Mouse (Mus musculus): ENCODE results near the gene Lsm2. TPM values are rescaled to one million over a fixed set of nuclear protein-coding genes. Genes with fewer than 3 reads are reported as not detected.
"Not testable (repeated sequence)": the region's sequence is repeated elsewhere in the genome, so short reads cannot be mapped to it uniquely, and the experiment has no call there.

Gene Lsm2
- polyA plus RNA-seq, 1 experiment from 2014 or later, result 216 TPM

DNA sequence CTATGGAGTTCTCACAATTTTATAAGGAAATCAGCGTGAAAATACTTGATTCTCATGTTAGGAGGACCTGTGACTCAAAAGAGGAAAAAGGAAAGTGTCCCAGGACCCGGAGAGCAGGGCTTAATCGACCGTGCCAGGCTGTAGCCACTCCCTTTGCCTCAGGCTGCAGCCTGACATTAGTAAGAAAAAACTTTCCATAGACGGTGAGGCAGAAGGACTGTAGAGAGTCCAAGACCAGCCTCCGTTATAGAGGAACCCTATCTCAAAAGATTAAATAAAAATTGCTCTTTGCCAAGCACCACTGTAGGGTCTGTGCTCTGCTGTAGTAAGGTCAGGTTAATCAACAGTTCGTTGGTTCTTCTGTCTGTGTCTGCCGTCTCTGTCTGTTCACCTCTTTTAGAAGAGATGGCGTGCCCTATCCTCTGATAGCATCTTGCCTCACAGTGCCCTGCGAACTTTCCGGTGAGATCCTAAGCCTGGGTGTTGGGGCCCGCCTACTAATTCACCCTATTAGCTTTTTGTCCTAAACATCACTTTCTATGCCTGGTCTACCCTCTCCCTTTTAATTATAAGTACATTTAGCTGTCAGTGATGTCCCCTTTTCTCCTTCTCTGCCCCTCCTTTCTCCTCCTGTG, 21.7 kb upstream of the Lsm2 start:
- Histone ChIP-seq H3K9ac (ENCODE audit: low read length) (peak overlapping the region; percentile 54), H3K27ac (ENCODE audit: low read depth) (peak overlapping the region; percentile 95), H3K36me3 (ENCODE audit: control insufficient read depth, insufficient read depth, low read length) (no peaks in the 10 kb centered on the region), H3K27me3 (replicated peaks; ENCODE audit: control insufficient read depth, insufficient read depth, low read length) (no peaks in the 10 kb centered on the region; the same call in 1 of the 2 replicates), H3K4me2 (ENCODE audit: low read length) (peak overlapping the region; percentile 76), H3K4me1 (replicated peaks; ENCODE audit: control insufficient read depth, insufficient read depth, low read length) (peaks cover 5% of the 10 kb centered on the region), H3K4me3 (ENCODE audit: low read depth, low read length) (peak overlapping the region; percentile 50), H3K9me3 (ENCODE audit: control insufficient read depth, low read length) (no peaks in the 10 kb centered on the region)
- ATAC-seq (replicated peaks; ENCODE audit: low FRiP score, low TSS enrichment, low read depth) (no peak; the same call in 1 of the 2 replicates), DNase-seq (ENCODE audit: low spot score) (no peak)
- WGBS, result 16% methylated on average over 12 of the region's 12 CpGs

DNA sequence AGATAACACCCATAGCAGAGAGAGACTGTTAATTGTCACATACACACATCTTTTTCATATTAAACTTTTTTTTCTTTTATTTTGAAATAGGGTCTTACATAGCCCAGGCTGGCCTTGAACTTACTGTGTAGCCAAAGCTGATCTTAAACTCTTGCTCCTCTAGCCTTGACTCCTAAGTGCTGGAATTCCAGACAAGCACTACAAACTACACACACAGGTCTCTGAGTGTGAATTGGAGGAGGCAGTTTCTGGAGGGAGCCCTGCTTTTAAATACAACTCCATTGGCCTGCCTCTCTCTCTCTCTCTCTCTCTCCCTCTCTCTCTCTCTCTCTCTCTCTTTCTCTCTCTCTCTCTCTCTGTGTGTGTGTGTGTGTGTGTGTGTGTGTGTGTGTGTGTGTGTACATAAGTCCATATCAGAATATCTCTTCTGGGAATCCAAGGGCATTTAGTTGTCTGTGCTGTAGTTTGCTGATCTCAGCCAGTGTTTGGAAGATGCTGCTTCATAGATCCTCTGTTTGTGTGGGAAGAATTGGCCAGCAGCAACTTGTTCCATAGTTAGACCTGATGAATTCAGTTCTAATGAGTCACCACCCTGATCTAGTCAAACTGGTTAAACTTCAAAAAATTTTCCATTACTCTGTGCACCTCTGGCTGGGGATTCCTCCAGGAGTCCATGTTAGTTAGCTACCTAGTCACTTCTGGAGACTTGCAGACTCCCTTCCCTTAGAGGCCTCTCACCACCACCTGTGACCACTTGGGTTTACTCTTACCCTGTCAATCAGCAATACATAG, 20.8 kb upstream of the Lsm2 start:
- Histone ChIP-seq H3K4me3 (ENCODE audit: low read depth, low read length) (no peak overlapping the region), H3K36me3 (ENCODE audit: control insufficient read depth, insufficient read depth, low read length) (no peaks in the 10 kb centered on the region), H3K9ac (ENCODE audit: low read length) (no peak overlapping the region), H3K4me2 (ENCODE audit: low read length) (0 out of 2 replicates have a peak overlapping the region, but pooled peaks have one; percentile 76), H3K9me3 (ENCODE audit: control insufficient read depth, low read length) (no peaks in the 10 kb centered on the region), H3K27ac (ENCODE audit: low read depth) (no peak overlapping the region), H3K4me1 (replicated peaks; ENCODE audit: control insufficient read depth, insufficient read depth, low read length) (peaks cover 5% of the 10 kb centered on the region), H3K27me3 (replicated peaks; ENCODE audit: control insufficient read depth, insufficient read depth, low read length) (no peaks in the 10 kb centered on the region; the same call in 1 of the 2 replicates)
- ATAC-seq (replicated peaks; ENCODE audit: low FRiP score, low TSS enrichment, low read depth), result no peak
- DNase-seq (ENCODE audit: low spot score), result no peak

DNA sequence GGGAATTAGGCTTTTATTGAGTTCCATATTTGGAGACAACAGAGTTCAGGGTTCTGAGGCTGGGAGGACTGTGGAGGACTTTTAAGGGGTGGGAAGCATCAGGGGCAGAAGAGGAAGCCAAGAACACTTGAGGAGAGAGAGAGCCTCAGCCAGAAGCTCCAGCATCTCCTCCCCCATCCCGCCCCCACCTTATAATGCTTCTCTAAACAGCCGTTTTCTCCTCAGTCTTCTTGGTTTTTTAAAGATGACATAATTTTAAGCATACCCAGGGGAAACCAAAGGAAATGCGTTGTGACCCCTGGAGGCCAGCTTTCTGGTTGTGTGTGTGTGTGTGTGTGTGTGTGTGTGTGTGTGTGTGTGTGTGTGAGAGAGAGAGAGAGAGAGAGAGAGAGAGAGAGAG, 19.5 kb upstream of the Lsm2 start:
- Histone ChIP-seq H3K9me3 (ENCODE audit: control insufficient read depth, low read length) (no peaks in the 10 kb centered on the region), H3K27me3 (replicated peaks; ENCODE audit: control insufficient read depth, insufficient read depth, low read length) (no peaks in the 10 kb centered on the region), H3K4me2 (ENCODE audit: low read length) (no peak overlapping the region), H3K36me3 (ENCODE audit: control insufficient read depth, insufficient read depth, low read length) (no peaks in the 10 kb centered on the region), H3K9ac (ENCODE audit: low read length) (no peak overlapping the region), H3K27ac (ENCODE audit: low read depth) (peak overlapping the region; percentile 6; the same call in 1 of the 2 replicates), H3K4me3 (ENCODE audit: low read depth, low read length) (no peak overlapping the region), H3K4me1 (replicated peaks; ENCODE audit: control insufficient read depth, insufficient read depth, low read length) (peaks cover 5% of the 10 kb centered on the region)
- 22% methylated on average over 3 of the region's 3 CpGs for WGBS
- ATAC-seq (replicated peaks; ENCODE audit: low FRiP score, low TSS enrichment, low read depth) (no peak), DNase-seq (ENCODE audit: low spot score) (no peak)

DNA sequence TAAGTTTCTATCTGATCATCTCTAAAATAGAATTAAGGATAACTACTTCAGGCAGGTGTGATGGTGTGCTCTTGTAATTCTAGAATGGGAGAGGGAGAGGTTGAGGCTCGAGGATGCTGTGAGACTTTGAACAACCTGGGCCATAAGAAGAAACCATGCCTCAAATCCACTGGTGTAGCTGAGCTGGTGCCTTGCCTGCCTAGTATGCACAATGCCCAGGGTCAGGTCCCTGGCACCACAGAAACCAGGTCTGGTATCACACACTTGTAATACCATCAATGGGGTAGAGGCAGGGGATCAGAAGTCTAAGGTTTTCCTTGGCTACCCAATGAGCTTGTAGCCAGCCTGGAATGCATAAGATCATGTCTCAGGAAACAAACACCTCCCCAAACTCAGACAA, 18.8 kb upstream of the Lsm2 start:
- Histone ChIP-seq H3K27me3 (replicated peaks; ENCODE audit: control insufficient read depth, insufficient read depth, low read length) (peaks cover 4% of the 10 kb centered on the region), H3K9me3 (ENCODE audit: control insufficient read depth, low read length) (no peaks in the 10 kb centered on the region), H3K9ac (ENCODE audit: low read length) (no peak overlapping the region), H3K27ac (ENCODE audit: low read depth) (no peak overlapping the region), H3K4me2 (ENCODE audit: low read length) (no peak overlapping the region), H3K4me3 (ENCODE audit: low read depth, low read length) (no peak overlapping the region), H3K4me1 (replicated peaks; ENCODE audit: control insufficient read depth, insufficient read depth, low read length) (peaks cover 5% of the 10 kb centered on the region), H3K36me3 (ENCODE audit: control insufficient read depth, insufficient read depth, low read length) (no peaks in the 10 kb centered on the region)
- DNase-seq (ENCODE audit: low spot score), result no peak
- 73% methylated on average over 1 of the region's 1 CpGs for WGBS
- ATAC-seq (replicated peaks; ENCODE audit: low FRiP score, low TSS enrichment, low read depth), result no peak

DNA sequence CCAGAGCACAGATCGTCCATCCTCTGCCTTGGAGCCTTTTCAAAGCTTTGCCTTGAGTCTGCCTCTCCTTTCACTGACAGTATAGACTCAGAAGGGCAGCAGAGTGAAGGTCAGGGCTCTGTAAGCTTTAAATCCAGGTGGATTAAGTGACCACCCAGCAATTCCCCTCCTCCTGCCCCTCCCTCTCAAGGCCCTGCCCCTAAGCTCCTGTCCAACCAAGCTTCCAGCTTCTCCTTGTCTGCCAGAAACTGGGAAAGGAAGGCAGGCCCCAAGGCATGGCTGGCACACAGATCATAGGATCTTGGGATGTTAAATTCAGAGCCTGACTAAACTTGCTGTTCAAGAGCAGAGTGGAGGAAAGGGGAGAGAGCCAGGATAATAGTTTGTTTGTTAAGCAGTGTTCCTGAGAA, 17.0 kb upstream of the Lsm2 start:
- ATAC-seq (replicated peaks; ENCODE audit: low FRiP score, low TSS enrichment, low read depth) (no peak), DNase-seq (ENCODE audit: low spot score) (no peak)
- Histone ChIP-seq H3K27me3 (replicated peaks; ENCODE audit: control insufficient read depth, insufficient read depth, low read length) (peaks cover 22% of the 10 kb centered on the region), H3K4me2 (ENCODE audit: low read length) (no peak overlapping the region), H3K4me3 (ENCODE audit: low read depth, low read length) (no peak overlapping the region), H3K9ac (ENCODE audit: low read length) (no peak overlapping the region), H3K4me1 (replicated peaks; ENCODE audit: control insufficient read depth, insufficient read depth, low read length) (peaks cover 5% of the 10 kb centered on the region), H3K36me3 (ENCODE audit: control insufficient read depth, insufficient read depth, low read length) (no peaks in the 10 kb centered on the region), H3K27ac (ENCODE audit: low read depth) (no peak overlapping the region), H3K9me3 (ENCODE audit: control insufficient read depth, low read length) (no peaks in the 10 kb centered on the region)
- WGBS, result 27% methylated on average over 1 of the region's 1 CpGs

DNA sequence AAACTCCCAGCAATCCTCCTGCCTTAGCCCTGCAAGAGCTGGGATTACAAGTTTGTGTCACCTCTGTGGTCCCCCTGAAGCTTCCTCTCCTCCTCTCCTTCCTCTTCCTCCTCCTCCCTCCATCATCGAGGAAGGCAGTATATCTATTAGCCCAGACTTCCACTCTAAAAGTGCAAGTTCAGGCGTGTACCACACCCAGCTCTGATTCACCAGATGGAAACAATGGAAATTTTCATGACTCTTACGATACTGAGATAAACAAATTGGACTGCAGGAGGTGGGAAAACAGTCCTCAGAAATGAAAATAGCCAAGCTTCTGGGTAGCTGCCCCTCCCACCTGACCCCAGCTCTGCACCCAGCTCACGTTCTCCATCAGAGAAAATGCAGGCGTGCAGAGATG, 16.0 kb upstream of the Lsm2 start:
- Histone ChIP-seq H3K4me3 (ENCODE audit: low read depth, low read length) (no peak overlapping the region), H3K9ac (ENCODE audit: low read length) (no peak overlapping the region), H3K27me3 (replicated peaks; ENCODE audit: control insufficient read depth, insufficient read depth, low read length) (peaks cover 25% of the 10 kb centered on the region), H3K36me3 (ENCODE audit: control insufficient read depth, insufficient read depth, low read length) (no peaks in the 10 kb centered on the region), H3K4me2 (ENCODE audit: low read length) (no peak overlapping the region), H3K27ac (ENCODE audit: low read depth) (no peak overlapping the region), H3K4me1 (replicated peaks; ENCODE audit: control insufficient read depth, insufficient read depth, low read length) (no peaks in the 10 kb centered on the region), H3K9me3 (ENCODE audit: control insufficient read depth, low read length) (no peaks in the 10 kb centered on the region)
- ATAC-seq (replicated peaks; ENCODE audit: low FRiP score, low TSS enrichment, low read depth) (no peak), DNase-seq (ENCODE audit: low spot score) (no peak)
- 62% methylated on average over 5 of the region's 5 CpGs for WGBS

DNA sequence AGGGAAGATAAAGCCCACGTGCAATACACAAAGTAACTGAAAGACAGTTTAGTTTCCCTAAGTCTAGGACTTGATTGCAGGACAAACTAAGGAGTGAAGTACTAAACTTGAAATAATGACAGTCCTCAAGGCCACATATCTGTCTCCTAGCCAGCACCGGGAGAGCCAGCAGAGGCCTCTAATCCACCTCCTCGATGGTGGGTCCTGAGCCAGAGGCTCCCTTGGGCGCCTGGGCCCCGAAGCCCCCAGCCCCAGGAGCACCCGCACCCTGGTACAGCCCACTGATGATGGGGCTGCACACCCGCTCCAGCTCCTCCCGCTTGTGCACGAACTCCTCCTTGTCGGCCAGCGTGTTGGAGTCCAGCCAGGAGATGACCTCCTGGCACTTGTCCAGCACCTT, 11.8 kb upstream of the Lsm2 start, which contains the start of gene Gm20481:
Gene Gm20481 (plus strand): TSS at position 91 of the 400 bp plus-strand sequence.
- WGBS, result 61% methylated on average over 6 of the region's 11 CpGs
- not testable (repeated sequence) for H3K36me3 ChIP-seq (ENCODE audit: control insufficient read depth, insufficient read depth, low read length); ATAC-seq (replicated peaks; ENCODE audit: low FRiP score, low TSS enrichment, low read depth)

DNA sequence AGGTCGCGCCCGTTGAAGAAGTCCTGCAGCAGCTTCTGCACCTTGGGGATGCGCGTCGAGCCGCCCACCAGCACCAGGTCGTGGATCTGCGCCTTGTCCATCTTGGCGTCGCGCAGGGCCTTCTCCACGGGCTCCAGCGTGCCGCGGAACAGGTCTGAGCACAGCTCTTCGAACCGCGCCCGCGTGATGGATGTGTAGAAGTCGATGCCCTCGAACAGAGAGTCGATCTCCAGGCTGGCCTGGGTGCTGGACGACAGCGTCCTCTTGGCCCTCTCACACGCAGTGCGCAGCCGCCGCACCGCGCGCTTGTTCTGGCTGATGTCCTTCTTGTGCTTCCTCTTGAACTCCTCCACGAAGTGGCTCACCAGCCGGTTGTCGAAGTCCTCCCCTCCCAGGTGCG, 10.8 kb upstream of the Lsm2 start:
- not testable (repeated sequence) for H3K27ac ChIP-seq (ENCODE audit: low read depth); ATAC-seq (replicated peaks; ENCODE audit: low FRiP score, low TSS enrichment, low read depth); H3K36me3 ChIP-seq (ENCODE audit: control insufficient read depth, insufficient read depth, low read length); DNase-seq (ENCODE audit: low spot score); H3K4me3 ChIP-seq (ENCODE audit: low read depth, low read length); H3K9ac ChIP-seq (ENCODE audit: low read length); H3K4me1 ChIP-seq (replicated peaks; ENCODE audit: control insufficient read depth, insufficient read depth, low read length); H3K9me3 ChIP-seq (ENCODE audit: control insufficient read depth, low read length); H3K4me2 ChIP-seq (ENCODE audit: low read length)
- 39% methylated on average over 25 of the region's 37 CpGs for WGBS
- H3K27me3 ChIP-seq (replicated peaks; ENCODE audit: control insufficient read depth, insufficient read depth, low read length), result peaks cover 25% of the 10 kb centered on the region

More for the DNA sequence above, 11.8 kb upstream of the Lsm2 start, which contains the start of gene Gm20481:
- not testable (repeated sequence) for H3K9me3 ChIP-seq (ENCODE audit: control insufficient read depth, low read length); H3K9ac ChIP-seq (ENCODE audit: low read length); H3K27ac ChIP-seq (ENCODE audit: low read depth); H3K4me2 ChIP-seq (ENCODE audit: low read length); H3K4me3 ChIP-seq (ENCODE audit: low read depth, low read length); H3K4me1 ChIP-seq (replicated peaks; ENCODE audit: control insufficient read depth, insufficient read depth, low read length)
- DNase-seq (ENCODE audit: low spot score), result peak; percentile 46
- peaks cover 25% of the 10 kb centered on the region for H3K27me3 ChIP-seq (replicated peaks; ENCODE audit: control insufficient read depth, insufficient read depth, low read length)
